Mouse (Mus musculus): Measurements from ENCODE around the gene Tmem239. TPM values are rescaled to one million over a fixed set of nuclear protein-coding genes. Genes with fewer than 3 reads are reported as not detected.

Gene Tmem239
- polyA plus RNA-seq, 1 experiment from 2014 or later = not detected

DNA sequence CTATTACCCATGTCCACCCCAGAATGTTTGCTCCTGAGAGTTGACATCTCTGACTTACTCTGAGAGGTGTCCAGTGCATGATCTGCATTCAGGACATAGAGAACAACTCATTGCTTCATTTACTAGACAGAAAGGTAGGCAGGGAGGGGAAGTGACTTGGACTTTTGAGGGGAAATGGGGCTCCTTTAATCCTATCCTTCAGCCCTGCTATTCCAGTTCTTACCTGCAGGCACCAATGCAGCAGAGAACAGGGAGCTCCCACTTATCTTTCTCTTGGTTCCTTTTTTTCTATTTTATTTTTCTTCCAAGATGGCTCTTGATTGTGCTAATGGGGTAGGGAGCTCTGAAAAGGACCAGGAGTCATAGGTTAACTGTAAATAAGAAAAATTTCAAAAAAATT lies 42.2 kb downstream of the Tmem239 start:
- H3K9me3 ChIP-seq = no peaks in the 10 kb centered on the region
- no peak for DNase-seq (ENCODE audit: extremely low spot score, low spot score)

DNA sequence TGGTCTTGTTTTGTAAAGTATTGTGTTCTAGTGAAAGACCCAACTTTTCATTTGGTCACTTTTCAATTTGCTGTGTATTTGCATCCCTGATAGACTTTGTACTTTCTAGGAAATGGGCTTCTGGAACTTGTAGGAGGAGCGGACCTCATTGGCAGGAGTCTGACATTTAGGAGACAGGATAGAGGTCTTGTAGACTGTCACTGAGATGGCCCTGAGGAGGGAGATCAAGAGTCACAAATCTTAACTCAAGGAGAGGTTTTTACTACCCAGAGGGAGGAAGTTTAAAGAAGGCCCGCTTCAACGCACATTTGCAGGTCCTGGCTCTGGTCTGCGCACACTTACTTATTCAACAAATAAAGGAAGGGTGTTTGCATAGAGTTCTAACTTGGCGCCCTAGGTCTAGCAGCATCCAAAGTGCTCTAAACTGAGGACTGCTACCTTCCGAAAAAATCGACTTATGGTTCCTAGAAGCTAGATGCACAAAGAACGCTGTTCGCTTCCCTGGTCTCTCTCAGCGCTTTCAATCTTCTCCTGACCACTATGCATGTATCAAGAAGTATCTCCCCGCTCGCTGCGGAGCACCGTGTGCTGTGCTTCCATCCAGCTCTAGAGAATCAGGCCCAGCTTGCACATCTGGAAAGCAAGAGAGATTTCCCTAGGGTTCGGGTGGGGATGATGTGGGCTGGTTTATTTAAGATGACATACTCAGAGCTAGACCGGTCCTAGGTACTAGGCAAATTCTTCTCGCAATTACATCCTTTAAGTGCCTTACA lies 42.9 kb downstream of the Tmem239 start:
- Histone ChIP-seq H3K4me1 (peaks cover 33% of the 10 kb centered on the region), H3K27ac (no peak overlapping the region; the same call in 1 of the 2 replicates), H3K9me3 (no peaks in the 10 kb centered on the region), H3K27me3 (ENCODE audit: poor library complexity, severe bottlenecking) (peaks cover 30% of the 10 kb centered on the region), H3K36me3 (replicated peaks) (peaks cover 16% of the 10 kb centered on the region), H3K4me3 (peak overlapping the region; percentile 95)
- WGBS = 8% methylated on average over 17 of the region's 17 CpGs
- DNase-seq (ENCODE audit: extremely low spot score, low spot score) = peak; percentile 43

More for the DNA sequence above, 42.2 kb downstream of the Tmem239 start:
- Histone ChIP-seq H3K27me3 (ENCODE audit: poor library complexity, severe bottlenecking) (peaks cover 30% of the 10 kb centered on the region), H3K4me3 (no peak overlapping the region), H3K36me3 (replicated peaks) (peaks cover 23% of the 10 kb centered on the region), H3K4me1 (peaks cover 33% of the 10 kb centered on the region), H3K27ac (no peak overlapping the region)

GRCm38 (mm10) chr2:130449794-130450433 lies 43.6 kb downstream of the Tmem239 start, which contains the start of gene Ptpra:
Gene Ptpra (plus strand): TSS chr2:130450278.
- H3K36me3 ChIP-seq (replicated peaks) = peaks cover 9% of the 10 kb centered on the region
- peak within 1 kb of the TSS; percentile 94 for H3K27ac ChIP-seq
- no peaks in the 10 kb centered on the region for H3K9me3 ChIP-seq
- peaks cover 33% of the 10 kb centered on the region for H3K4me1 ChIP-seq
- DNase-seq (ENCODE audit: extremely low spot score, low spot score) = peak; percentile 90
- WGBS = under 1% methylated on average over 49 of the region's 50 CpGs
- peak within 1 kb of the TSS; percentile 95 for H3K4me3 ChIP-seq
- peaks cover 30% of the 10 kb centered on the region for H3K27me3 ChIP-seq (ENCODE audit: poor library complexity, severe bottlenecking)

DNA sequence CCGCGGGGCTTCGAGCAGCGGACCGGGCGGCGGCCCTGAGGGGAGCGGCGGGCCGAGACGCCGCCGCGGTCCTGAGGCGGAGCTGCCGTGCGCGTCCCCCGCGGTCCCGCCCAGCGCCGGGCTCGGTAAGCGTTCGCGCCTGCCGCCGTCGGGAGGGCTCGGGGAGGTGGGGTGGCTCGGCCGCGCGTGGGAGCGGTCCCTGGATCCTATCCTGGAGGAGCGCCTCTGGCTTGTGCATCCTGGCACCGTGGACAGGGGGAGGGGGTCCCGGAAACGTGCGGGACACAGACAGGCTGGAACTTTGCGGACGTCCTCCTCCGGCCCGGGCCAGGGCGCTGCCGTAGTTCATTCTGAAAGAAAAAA lies 44.1 kb downstream of the Tmem239 start:
- H3K9me3 ChIP-seq = no peaks in the 10 kb centered on the region
- no peak for DNase-seq (ENCODE audit: extremely low spot score, low spot score)
- peaks cover 33% of the 10 kb centered on the region for H3K4me1 ChIP-seq
- under 1% methylated on average over 41 of the region's 47 CpGs for WGBS
- peaks cover 30% of the 10 kb centered on the region for H3K27me3 ChIP-seq (ENCODE audit: poor library complexity, severe bottlenecking)
- peak overlapping the region; percentile 94 for H3K27ac ChIP-seq
- peaks cover 6% of the 10 kb centered on the region for H3K36me3 ChIP-seq (replicated peaks)
- H3K4me3 ChIP-seq = peak overlapping the region; percentile 95

DNA sequence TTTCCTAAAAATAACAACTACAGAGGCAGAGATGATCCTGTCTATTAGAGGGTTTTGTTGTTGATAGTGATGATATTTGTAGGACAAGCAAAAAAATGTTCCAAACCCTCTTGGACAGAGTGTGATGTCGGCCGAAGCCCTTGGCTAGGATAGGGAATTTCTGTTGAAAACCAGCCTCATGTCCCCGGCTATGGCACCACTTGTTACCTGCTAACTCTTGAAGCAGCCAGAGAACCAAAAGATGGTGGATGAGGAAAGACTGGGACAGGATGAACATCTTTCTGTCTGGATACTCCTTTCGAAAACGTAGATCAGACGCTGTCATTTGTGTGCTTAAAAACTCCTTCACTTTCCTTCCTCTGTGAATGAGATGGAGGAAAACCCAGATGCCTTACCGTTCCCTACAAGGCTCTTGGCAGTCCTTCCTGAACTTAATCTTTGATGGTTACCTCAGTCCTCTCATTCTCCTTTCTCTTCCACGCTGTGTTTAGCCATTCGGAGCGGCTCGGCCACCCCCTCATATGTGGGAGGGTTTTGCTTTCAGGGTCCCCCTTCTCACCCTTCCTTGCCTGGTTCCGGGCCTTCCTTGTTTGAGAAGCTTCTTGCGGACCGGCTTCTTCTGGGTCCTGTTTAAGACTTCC lies 44.9 kb downstream of the Tmem239 start:
- Histone ChIP-seq H3K4me1 (peaks cover 38% of the 10 kb centered on the region), H3K36me3 (replicated peaks) (no peaks in the 10 kb centered on the region), H3K27ac (peak overlapping the region; percentile 94), H3K4me3 (peak overlapping the region; percentile 95), H3K9me3 (no peaks in the 10 kb centered on the region), H3K27me3 (ENCODE audit: poor library complexity, severe bottlenecking) (peaks cover 30% of the 10 kb centered on the region)
- WGBS = 74% methylated on average over 14 of the region's 14 CpGs
- no peak for DNase-seq (ENCODE audit: extremely low spot score, low spot score)

GRCm38 (mm10) chr2:130451727-130452090 lies 45.4 kb downstream of the Tmem239 start:
- no peaks in the 10 kb centered on the region for H3K9me3 ChIP-seq
- no peak overlapping the region for H3K27ac ChIP-seq
- H3K36me3 ChIP-seq (replicated peaks) = no peaks in the 10 kb centered on the region
- peak overlapping the region; percentile 95 for H3K4me3 ChIP-seq
- WGBS = 75% methylated on average over 3 of the region's 3 CpGs
- DNase-seq (ENCODE audit: extremely low spot score, low spot score) = no peak
- H3K4me1 ChIP-seq = peaks cover 39% of the 10 kb centered on the region
- peaks cover 30% of the 10 kb centered on the region for H3K27me3 ChIP-seq (ENCODE audit: poor library complexity, severe bottlenecking)

GRCm38 (mm10) chr2:130452266-130452665 lies 46.0 kb downstream of the Tmem239 start:
- Histone ChIP-seq H3K9me3 (no peaks in the 10 kb centered on the region), H3K36me3 (replicated peaks) (no peaks in the 10 kb centered on the region), H3K4me3 (no peak overlapping the region), H3K27me3 (ENCODE audit: poor library complexity, severe bottlenecking) (peaks cover 26% of the 10 kb centered on the region), H3K4me1 (peaks cover 39% of the 10 kb centered on the region), H3K27ac (no peak overlapping the region)
- DNase-seq (ENCODE audit: extremely low spot score, low spot score) = no peak
- WGBS = 69% methylated on average over 2 of the region's 2 CpGs

DNA sequence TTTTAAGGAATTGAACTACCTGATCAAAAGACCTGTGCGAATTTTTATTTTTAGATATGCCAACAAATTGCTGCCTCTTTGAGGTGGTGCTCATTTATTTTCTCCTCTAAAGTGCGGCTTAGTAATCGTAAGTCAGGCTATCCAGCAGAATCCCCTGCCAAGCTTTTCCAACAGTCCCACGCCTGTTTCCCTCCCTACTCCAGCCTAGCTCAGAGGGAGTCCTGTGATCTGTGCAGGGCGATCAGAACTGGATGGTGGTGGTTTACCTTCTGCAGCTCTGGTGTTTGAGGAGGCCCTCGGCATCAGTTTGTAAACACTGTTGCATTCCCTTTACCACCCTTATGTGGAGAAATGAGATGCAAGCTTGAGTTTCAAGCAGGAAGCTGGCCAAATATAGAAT lies 47.1 kb downstream of the Tmem239 start:
- no peaks in the 10 kb centered on the region for H3K9me3 ChIP-seq
- H3K36me3 ChIP-seq (replicated peaks) = no peaks in the 10 kb centered on the region
- H3K27ac ChIP-seq = no peak overlapping the region
- peaks cover 14% of the 10 kb centered on the region for H3K27me3 ChIP-seq (ENCODE audit: poor library complexity, severe bottlenecking)
- peaks cover 39% of the 10 kb centered on the region for H3K4me1 ChIP-seq
- DNase-seq (ENCODE audit: extremely low spot score, low spot score) = no peak
- 82% methylated on average over 6 of the region's 6 CpGs for WGBS
- no peak overlapping the region for H3K4me3 ChIP-seq

DNA sequence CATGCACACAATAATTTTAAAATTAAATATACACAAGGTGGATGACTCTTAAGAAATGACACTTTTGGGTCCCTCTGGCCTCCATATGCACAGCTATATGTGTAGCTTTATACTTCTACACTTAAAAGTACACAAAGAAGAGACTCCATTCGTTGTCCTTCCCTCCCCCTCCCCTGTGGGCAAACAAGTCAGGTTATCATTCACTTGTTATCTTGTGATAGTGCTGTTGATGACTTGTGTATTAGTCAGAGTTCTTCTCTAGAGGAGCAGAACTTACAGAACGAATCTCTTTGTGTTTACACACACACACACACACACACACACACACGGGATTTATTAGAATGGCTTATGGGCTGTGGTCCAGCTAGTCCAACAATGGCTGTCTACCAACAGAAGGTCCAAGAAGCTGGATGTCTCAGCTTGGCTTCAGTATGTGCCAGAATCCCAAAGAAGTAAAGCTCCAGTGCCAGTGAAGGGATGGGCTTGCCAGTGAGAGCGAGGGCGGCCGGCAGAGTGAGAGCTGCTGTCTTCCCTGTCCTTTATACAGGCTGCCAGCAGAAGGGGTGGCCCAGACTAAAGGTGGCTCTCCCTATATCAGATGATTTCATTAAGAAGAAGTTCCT lies 48.6 kb downstream of the Tmem239 start:
- DNase-seq (ENCODE audit: extremely low spot score, low spot score) = no peak
- peaks cover 29% of the 10 kb centered on the region for H3K4me1 ChIP-seq
- H3K9me3 ChIP-seq = no peaks in the 10 kb centered on the region
- H3K27ac ChIP-seq = no peak overlapping the region
- H3K36me3 ChIP-seq (replicated peaks) = no peaks in the 10 kb centered on the region
- no peaks in the 10 kb centered on the region for H3K27me3 ChIP-seq (ENCODE audit: poor library complexity, severe bottlenecking)
- no peak overlapping the region for H3K4me3 ChIP-seq
- 90% methylated on average over 6 of the region's 6 CpGs for WGBS

Other genes with a start within 250 kb of the Tmem239 start
- 929 and 941 TPM in 2 replicates for gene Snrpb, start 227.1 kb upstream of the Tmem239 start, polyA plus RNA-seq (2016; fragmentation: Nextera tagmentation; extraction: Ambion mirVana)
- gene Tmc2, start 211.3 kb upstream of the Tmem239 start, polyA plus RNA-seq (2016; fragmentation: Nextera tagmentation; extraction: Ambion mirVana) = not detected in 2 replicates
- 501 and 511 TPM in 2 replicates for gene Nop56, start 132.0 kb upstream of the Tmem239 start, polyA plus RNA-seq (2016; fragmentation: Nextera tagmentation; extraction: Ambion mirVana)
- gene Idh3b, start 121.9 kb upstream of the Tmem239 start, polyA plus RNA-seq (2016; fragmentation: Nextera tagmentation; extraction: Ambion mirVana) = 136 and 139 TPM in 2 replicates
- 0.79 and 0.80 TPM in 2 replicates for gene Ebf4, start 111.3 kb upstream of the Tmem239 start, polyA plus RNA-seq (2016; fragmentation: Nextera tagmentation; extraction: Ambion mirVana)
- 36.7 and 41.8 TPM in 2 replicates for gene Cpxm1, start 8.9 kb upstream of the Tmem239 start, polyA plus RNA-seq (2016; fragmentation: Nextera tagmentation; extraction: Ambion mirVana)
- gene Gm28372, start 1.2 kb upstream of the Tmem239 start, polyA plus RNA-seq (2016; fragmentation: Nextera tagmentation; extraction: Ambion mirVana) = 0.07 TPM in 1 of 2 replicates, not detected in the other
- gene 1700020A23Rik, start 1.2 kb upstream of the Tmem239 start, polyA plus RNA-seq (2016; fragmentation: Nextera tagmentation; extraction: Ambion mirVana) = 0.21 and 0.32 TPM in 2 replicates
- 110 and 122 TPM in 2 replicates for gene Vps16, start 17.9 kb downstream of the Tmem239 start, polyA plus RNA-seq (2016; fragmentation: Nextera tagmentation; extraction: Ambion mirVana)
- 11.8 and 12.4 TPM in 2 replicates for gene Pced1a, start 18.2 kb downstream of the Tmem239 start, polyA plus RNA-seq (2016; fragmentation: Nextera tagmentation; extraction: Ambion mirVana)
- 89.1 and 90.6 TPM in 2 replicates for gene Ptpra, start 43.8 kb downstream of the Tmem239 start, polyA plus RNA-seq (2016; fragmentation: Nextera tagmentation; extraction: Ambion mirVana)
- gene Mrps26, start 157.3 kb downstream of the Tmem239 start, polyA plus RNA-seq (2016; fragmentation: Nextera tagmentation; extraction: Ambion mirVana) = 88.5 and 92.8 TPM in 2 replicates
- 0.64 TPM in 1 of 2 replicates, not detected in the other for gene Oxt, start 169.7 kb downstream of the Tmem239 start, polyA plus RNA-seq (2016; fragmentation: Nextera tagmentation; extraction: Ambion mirVana)
- gene Avp, start 176.1 kb downstream of the Tmem239 start, polyA plus RNA-seq (2016; fragmentation: Nextera tagmentation; extraction: Ambion mirVana) = not detected in 2 replicates
- 21.4 and 22.7 TPM in 2 replicates for gene Fastkd5, start 223.5 kb downstream of the Tmem239 start, polyA plus RNA-seq (2016; fragmentation: Nextera tagmentation; extraction: Ambion mirVana)
- 21.9 and 22.0 TPM in 2 replicates for gene Ubox5, start 223.6 kb downstream of the Tmem239 start, polyA plus RNA-seq (2016; fragmentation: Nextera tagmentation; extraction: Ambion mirVana)
- gene Lzts3, start 236.3 kb downstream of the Tmem239 start, polyA plus RNA-seq (2016; fragmentation: Nextera tagmentation; extraction: Ambion mirVana) = 3.4 and 3.8 TPM in 2 replicates

All from forebrain, embryonic 10.5 days (tissue).